Mouse (Mus musculus): Measurements from ENCODE around the gene Cyp2f2. TPM values are rescaled to one million over a fixed set of nuclear protein-coding genes. Genes with fewer than 3 reads are reported as not detected.

Cyp2f2 gene
- polyA plus RNA-seq, 1 experiment from 2014 or later = 0.49 TPM

DNA sequence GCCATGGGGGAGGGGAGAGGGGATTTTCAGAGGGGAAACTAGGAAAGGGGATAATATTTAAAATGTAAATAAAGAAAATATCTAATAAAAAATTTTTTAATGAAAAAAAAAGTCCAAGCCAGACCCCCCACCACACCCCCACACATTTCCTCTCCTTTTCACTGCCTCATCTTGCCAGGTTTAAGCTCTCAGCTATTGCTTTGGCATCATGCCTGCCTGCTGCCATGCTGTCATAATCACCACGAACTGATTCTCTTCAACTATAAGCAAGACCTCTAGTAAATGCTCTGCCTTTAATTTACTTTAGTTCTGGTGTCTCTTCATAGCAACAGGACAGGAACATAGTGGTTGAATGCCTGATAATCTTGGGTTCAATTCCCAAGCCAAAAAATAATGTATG, 62.8 kb downstream of the Cyp2f2 start:
- 97% methylated on average over 1 of the region's 1 CpGs for WGBS
- no peak overlapping the region for H3K27ac ChIP-seq (ENCODE audit: low read length)
- no peak overlapping the region for H3K9ac ChIP-seq (replicated peaks; ENCODE audit: low read length)
- peaks cover 14% of the 10 kb centered on the region for H3K4me1 ChIP-seq (ENCODE audit: insufficient read depth, low read length)
- ATAC-seq (ENCODE audit: low FRiP score, low TSS enrichment) = no peak
- H3K4me3 ChIP-seq (ENCODE audit: low read length) = no peak overlapping the region
- H3K4me2 ChIP-seq (replicated peaks; ENCODE audit: low read depth, low read length) = no peak overlapping the region
- no peaks in the 10 kb centered on the region for H3K27me3 ChIP-seq (ENCODE audit: insufficient read depth, low read length)
- 0 out of 2 replicates have a peak, but pooled peaks cover 3% of the 10 kb centered on the region for H3K9me3 ChIP-seq (ENCODE audit: low read length)
- H3K36me3 ChIP-seq (ENCODE audit: insufficient read depth, low read length) = peaks cover 34% of the 10 kb centered on the region

Small RNA genes lying within 50 kb of the gene (microRNA-seq; reads per million reads assigned to microRNA genes)
- 1.4 reads per million for gene Mir3101

Other genes starting within 250 kb of the Cyp2f2 start
- not detected in 2 replicates for gene Cyp2a22, start 180.5 kb upstream of the Cyp2f2 start, polyA plus RNA-seq (2015; fragmentation: Nextera tagmentation; extraction: Ambion mirVana)
- gene Cyp2a12, start 90.8 kb upstream of the Cyp2f2 start, polyA plus RNA-seq (2015; fragmentation: Nextera tagmentation; extraction: Ambion mirVana) = not detected in 2 replicates
- gene Cyp2t4, start 33.8 kb downstream of the Cyp2f2 start, polyA plus RNA-seq (2015; fragmentation: Nextera tagmentation; extraction: Ambion mirVana) = 0.10 and 0.24 TPM in 2 replicates
- 75.4 and 76.9 TPM in 2 replicates for gene Egln2, start 46.9 kb downstream of the Cyp2f2 start, polyA plus RNA-seq (2015; fragmentation: Nextera tagmentation; extraction: Ambion mirVana)
- gene Rab4b, start 59.0 kb downstream of the Cyp2f2 start, polyA plus RNA-seq (2015; fragmentation: Nextera tagmentation; extraction: Ambion mirVana) = 65.7 and 67.9 TPM in 2 replicates
- not detected in 2 replicates for gene Gm21983, start 61.2 kb downstream of the Cyp2f2 start, polyA plus RNA-seq (2015; fragmentation: Nextera tagmentation; extraction: Ambion mirVana)
- 18.5 and 22.3 TPM in 2 replicates for gene Mia, start 61.2 kb downstream of the Cyp2f2 start, polyA plus RNA-seq (2015; fragmentation: Nextera tagmentation; extraction: Ambion mirVana)
- 4.1 TPM in 2 replicates for gene BC024978, start 75.9 kb downstream of the Cyp2f2 start, polyA plus RNA-seq (2015; fragmentation: Nextera tagmentation; extraction: Ambion mirVana)
- gene Snrpa, start 76.4 kb downstream of the Cyp2f2 start, polyA plus RNA-seq (2015; fragmentation: Nextera tagmentation; extraction: Ambion mirVana) = 305 and 323 TPM in 2 replicates
- 5.5 and 6.4 TPM in 2 replicates for gene Itpkc, start 108.8 kb downstream of the Cyp2f2 start, polyA plus RNA-seq (2015; fragmentation: Nextera tagmentation; extraction: Ambion mirVana)
- 26.4 and 28.6 TPM in 2 replicates for gene Coq8b, start 113.1 kb downstream of the Cyp2f2 start, polyA plus RNA-seq (2015; fragmentation: Nextera tagmentation; extraction: Ambion mirVana)
- gene Numbl, start 138.5 kb downstream of the Cyp2f2 start, polyA plus RNA-seq (2015; fragmentation: Nextera tagmentation; extraction: Ambion mirVana) = 13.5 and 16.4 TPM in 2 replicates
- gene Ltbp4, start 217.8 kb downstream of the Cyp2f2 start, polyA plus RNA-seq (2015; fragmentation: Nextera tagmentation; extraction: Ambion mirVana) = 45.9 and 55.8 TPM in 2 replicates
- 51.4 and 56.9 TPM in 2 replicates for gene Shkbp1, start 236.1 kb downstream of the Cyp2f2 start, polyA plus RNA-seq (2015; fragmentation: Nextera tagmentation; extraction: Ambion mirVana)
- 0.64 and 0.80 TPM in 2 replicates for gene Gm20479, start 237.5 kb downstream of the Cyp2f2 start, polyA plus RNA-seq (2015; fragmentation: Nextera tagmentation; extraction: Ambion mirVana)

Data from kidney, embryonic 16.5 days (tissue).